Mouse (Mus musculus) forebrain, embryonic 15.5 days (tissue): Measurements from ENCODE around the gene Ddx28. TPM values are rescaled to one million over a fixed set of nuclear protein-coding genes. Genes with fewer than 3 reads are reported as not detected.
A peak's percentile ranks its signal among the peaks of the same experiment; 100 is the strongest.

Experiments
- ATAC-seq: fragments of 200-750 bp; cut with Nextera tagmentation; replicated peaks from 2 replicates; pipeline ENCODE4 v1.8.0; 2017; ENCODE audit warnings: mild to moderate bottlenecking, moderate TSS enrichment, moderate library complexity
- H3K27ac ChIP-seq: fragments of 300-500 bp; sonication (generic); replicated peaks from 2 replicates; pipeline ENCODE4 v1.5.1; 2015; ENCODE audit warnings: mild to moderate bottlenecking, inconsistent platforms
- H3K27me3 ChIP-seq: fragments of 300-500 bp; sonication (generic); 2 replicates; pipeline ENCODE4 v1.6.1; 2015; ENCODE audit warnings: inconsistent platforms
- H3K36me3 ChIP-seq: fragments of 300-500 bp; sonication (generic); 2 replicates; pipeline ENCODE4 v1.6.1; 2015; ENCODE audit warnings: mild to moderate bottlenecking, inconsistent platforms
- H3K4me1 ChIP-seq: fragments of 300-500 bp; sonication (generic); 2 replicates; pipeline ENCODE4 v1.6.1; 2015; ENCODE audit warnings: inconsistent platforms
- H3K4me2 ChIP-seq: fragments of 300-500 bp; sonication (generic); replicated peaks from 2 replicates; pipeline ENCODE4 v1.6.1; 2015; ENCODE audit warnings: mild to moderate bottlenecking, inconsistent platforms
- H3K4me3 ChIP-seq: fragments of 300-500 bp; sonication (generic); 2 replicates; pipeline ENCODE4 v1.5.1; 2015; ENCODE audit warnings: mild to moderate bottlenecking, inconsistent platforms
- H3K9ac ChIP-seq: fragments of 300-500 bp; sonication (generic); replicated peaks from 2 replicates; pipeline ENCODE4 v1.6.1; 2015; ENCODE audit warnings: mild to moderate bottlenecking, inconsistent platforms
- H3K9me3 ChIP-seq: fragments of 300-500 bp; sonication (generic); 2 replicates; pipeline ENCODE4 v1.6.1; 2016; ENCODE audit warnings: inconsistent platforms
- WGBS: fragments of 180-500 bp; shearing (Covaris S2); methylation state at CpG from one replicate; pipeline ENCODE4 v1.1.7; 2015; ENCODE audit warnings: mixed read lengths; 5-methylcytosine and 5-hydroxymethylcytosine counted together
- polyA plus RNA-seq: library from polyadenylated mRNA; unstranded; fragments of >200 nt; fragmentation: Nextera tagmentation; extraction: Ambion mirVana; gene quantifications from 2 replicates; pipeline ENCODE4 v1.2.1, GENCODE M21; 2015

The Ddx28 gene
- 22.4 and 23.0 TPM in 2 replicates for polyA plus RNA-seq

DNA sequence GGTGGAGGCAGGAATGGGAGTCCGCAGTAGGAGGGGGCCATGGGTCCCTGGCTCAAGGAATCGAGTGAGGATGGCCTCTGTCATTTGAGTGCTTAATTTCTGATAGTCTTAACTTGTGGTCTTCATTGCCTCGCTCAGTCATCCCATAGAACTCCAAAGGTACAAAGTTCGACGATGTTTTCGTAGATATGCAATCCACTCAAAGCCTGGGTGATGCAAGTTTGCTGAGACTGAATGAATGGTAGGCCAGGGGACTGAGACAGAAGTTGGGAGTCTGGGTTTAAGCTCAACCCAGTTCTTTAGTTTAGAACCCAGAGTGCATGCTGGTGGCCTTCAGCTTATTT lies at the start of gene Ddx28:
Gene Ddx28 (minus strand): TSS at position 240 of the 344 bp plus-strand sequence.
- Histone ChIP-seq H3K4me2 (peak within 1 kb of the TSS; percentile 81), H3K27ac (peak within 1 kb of the TSS; percentile 60), H3K9me3 (no peaks in the 10 kb centered on the region), H3K27me3 (no peaks in the 10 kb centered on the region), H3K9ac (peak within 1 kb of the TSS; percentile 78), H3K4me1 (peaks cover 20% of the 10 kb centered on the region), H3K36me3 (peaks cover 10% of the 10 kb centered on the region; the same call in 1 of the 2 replicates), H3K4me3 (peak within 1 kb of the TSS; percentile 76)
- no peak; the same call in 1 of the 2 replicates for ATAC-seq
- WGBS = 0% methylated on average over 6 of the region's 6 CpGs

DNA sequence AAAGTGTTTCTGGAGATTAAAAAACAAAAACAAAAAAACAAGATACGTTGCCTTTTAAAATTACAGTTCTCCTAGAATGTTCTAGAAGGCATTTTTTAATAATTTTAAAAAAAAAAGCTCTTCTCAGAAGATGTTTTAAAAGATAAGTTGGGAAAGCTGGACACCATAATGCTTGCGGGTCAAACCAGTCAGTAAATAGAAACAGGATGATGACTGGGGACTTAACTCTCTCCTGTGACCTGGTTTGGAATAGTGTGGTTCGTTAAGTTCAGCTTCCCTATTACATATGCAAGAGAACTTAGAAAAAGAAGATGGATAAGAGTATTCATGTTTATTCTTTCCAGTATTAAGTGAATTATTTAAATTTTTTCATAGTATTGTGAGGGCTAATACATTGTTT lies 48.8 kb upstream of the Ddx28 start:
- no peaks in the 10 kb centered on the region for H3K9me3 ChIP-seq
- H3K4me2 ChIP-seq = peak overlapping the region; percentile 69
- H3K4me3 ChIP-seq = peak overlapping the region; percentile 57
- ATAC-seq = no peak
- no peak overlapping the region for H3K27ac ChIP-seq
- H3K36me3 ChIP-seq = no peaks in the 10 kb centered on the region
- 6% methylated on average over 3 of the region's 3 CpGs for WGBS
- no peaks in the 10 kb centered on the region for H3K27me3 ChIP-seq
- peaks cover 25% of the 10 kb centered on the region for H3K4me1 ChIP-seq
- peak overlapping the region; percentile 59; the same call in 1 of the 2 replicates for H3K9ac ChIP-seq

GRCm38 (mm10) chr8:106059613-106060371 lies 48.1 kb upstream of the Ddx28 start:
- peak; percentile 86 for ATAC-seq
- H3K27me3 ChIP-seq = no peaks in the 10 kb centered on the region
- peak overlapping the region; percentile 91 for H3K27ac ChIP-seq
- no peaks in the 10 kb centered on the region; the same call in 1 of the 2 replicates for H3K36me3 ChIP-seq
- H3K4me1 ChIP-seq = peaks cover 25% of the 10 kb centered on the region
- WGBS = under 1% methylated on average over 83 of the region's 83 CpGs
- peak overlapping the region; percentile 57 for H3K4me3 ChIP-seq
- H3K9me3 ChIP-seq = no peaks in the 10 kb centered on the region
- H3K9ac ChIP-seq = peak overlapping the region; percentile 59
- peak overlapping the region; percentile 69 for H3K4me2 ChIP-seq

DNA sequence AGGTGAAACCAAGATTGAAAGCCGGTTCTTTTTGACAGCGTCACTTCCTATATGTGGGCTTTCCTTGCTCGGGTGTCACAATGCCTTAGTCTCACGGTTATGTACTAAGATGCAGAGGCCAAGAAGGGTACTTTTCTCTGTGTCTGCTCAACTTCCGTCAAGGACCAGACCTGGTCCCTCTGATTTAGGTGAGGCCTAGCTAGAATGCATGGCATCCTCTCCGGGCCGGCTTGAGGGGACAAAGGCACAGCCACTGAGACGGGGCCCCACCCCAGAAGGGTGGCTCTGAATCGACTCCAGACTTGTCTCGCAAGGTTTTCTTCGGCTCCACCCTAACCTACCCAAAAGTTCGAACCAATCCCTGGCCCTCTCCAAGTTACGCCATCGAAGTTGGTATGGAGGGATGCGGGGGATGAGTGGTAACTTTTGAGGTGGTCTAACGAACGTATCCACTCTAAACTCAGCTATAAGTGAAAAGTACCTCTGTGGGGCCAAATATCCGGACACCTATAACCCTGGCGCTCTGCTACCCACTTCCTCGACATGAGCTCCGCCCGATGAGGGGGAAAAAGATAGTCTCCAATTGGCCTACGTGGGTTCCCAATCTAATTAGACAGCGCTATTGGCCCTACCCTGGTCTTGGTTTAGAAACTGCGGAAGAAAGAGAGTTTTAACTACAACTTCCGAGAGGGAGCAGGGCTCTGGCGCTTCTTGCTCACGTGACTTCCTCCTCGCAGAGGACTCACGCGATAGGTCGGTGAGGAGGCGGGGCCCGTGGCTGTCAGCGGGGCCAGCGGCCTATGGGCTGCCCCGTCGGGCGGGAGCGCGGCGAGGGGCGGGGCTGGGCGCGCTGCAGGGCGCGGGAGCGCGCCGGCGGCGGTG lies 47.3 kb upstream of the Ddx28 start, which contains the start of gene Nfatc3:
Gene Nfatc3 (plus strand): TSS at position 110 of the 882 bp plus-strand sequence.
- peak within 1 kb of the TSS; percentile 81 for H3K4me2 ChIP-seq
- peak within 1 kb of the TSS; percentile 57 for H3K4me3 ChIP-seq
- 1% methylated on average over 52 of the region's 52 CpGs for WGBS
- H3K9me3 ChIP-seq = no peaks in the 10 kb centered on the region
- H3K27ac ChIP-seq = peak within 1 kb of the TSS; percentile 91
- H3K36me3 ChIP-seq = no peaks in the 10 kb centered on the region; the same call in 1 of the 2 replicates
- peak within 1 kb of the TSS; percentile 59 for H3K9ac ChIP-seq
- ATAC-seq = peak; percentile 98
- H3K4me1 ChIP-seq = peaks cover 25% of the 10 kb centered on the region
- H3K27me3 ChIP-seq = no peaks in the 10 kb centered on the region

- H3K9me3 ChIP-seq = no peaks in the 10 kb centered on the region
Observed at GRCm38 (mm10) chr8:106056455-106056982, 44.8 kb upstream of the Ddx28 start.

DNA sequence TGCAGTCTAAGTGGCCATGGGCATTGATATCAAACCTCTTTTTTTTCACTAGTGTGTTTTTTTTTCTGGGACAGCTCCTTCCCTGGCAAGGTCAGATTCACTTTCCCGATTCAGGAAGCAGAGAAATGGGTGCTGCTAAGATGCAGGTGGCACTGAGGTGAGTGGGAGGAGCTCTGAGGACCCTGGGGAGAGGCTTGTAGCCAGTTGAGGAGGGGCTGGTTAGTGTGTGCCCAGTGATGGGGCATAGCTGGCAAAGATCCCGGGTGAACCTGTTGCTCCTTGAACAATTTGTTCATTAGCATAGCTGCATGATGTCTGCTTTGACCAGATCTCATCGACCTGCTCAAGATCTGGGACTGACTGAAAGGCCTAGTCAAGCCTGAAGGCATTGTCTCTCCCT lies 43.4 kb upstream of the Ddx28 start:
- Histone ChIP-seq H3K36me3 (peaks cover 16% of the 10 kb centered on the region), H3K9me3 (no peaks in the 10 kb centered on the region), H3K27me3 (no peaks in the 10 kb centered on the region), H3K4me1 (peaks cover 7% of the 10 kb centered on the region), H3K4me3 (no peak overlapping the region), H3K9ac (no peak overlapping the region), H3K27ac (no peak overlapping the region), H3K4me2 (no peak overlapping the region)
- no peak for ATAC-seq
- 53% methylated on average over 3 of the region's 3 CpGs for WGBS

More at GRCm38 (mm10) chr8:106056455-106056982, 44.8 kb upstream of the Ddx28 start:
- H3K9ac ChIP-seq = no peak overlapping the region
- peaks cover 16% of the 10 kb centered on the region for H3K36me3 ChIP-seq
- no peak overlapping the region for H3K4me2 ChIP-seq
- WGBS = 90% methylated on average over 4 of the region's 4 CpGs
- H3K27ac ChIP-seq = no peak overlapping the region
- no peaks in the 10 kb centered on the region for H3K27me3 ChIP-seq
- no peak overlapping the region for H3K4me3 ChIP-seq
- no peak for ATAC-seq
- H3K4me1 ChIP-seq = peaks cover 20% of the 10 kb centered on the region

GRCm38 (mm10) chr8:106054190-106054811 lies 42.6 kb upstream of the Ddx28 start:
- H3K36me3 ChIP-seq = peaks cover 16% of the 10 kb centered on the region
- no peaks in the 10 kb centered on the region for H3K27me3 ChIP-seq
- no peak overlapping the region for H3K9ac ChIP-seq
- no peak for ATAC-seq
- no peak overlapping the region for H3K4me2 ChIP-seq
- no peak overlapping the region for H3K4me3 ChIP-seq
- H3K4me1 ChIP-seq = peaks cover 7% of the 10 kb centered on the region
- no peaks in the 10 kb centered on the region for H3K9me3 ChIP-seq
- H3K27ac ChIP-seq = no peak overlapping the region
- 80% methylated on average over 6 of the region's 6 CpGs for WGBS

GRCm38 (mm10) chr8:106052510-106053089 lies 40.9 kb upstream of the Ddx28 start:
- Histone ChIP-seq H3K36me3 (peaks cover 16% of the 10 kb centered on the region), H3K9ac (no peak overlapping the region), H3K4me3 (no peak overlapping the region), H3K9me3 (no peaks in the 10 kb centered on the region), H3K4me1 (no peaks in the 10 kb centered on the region), H3K4me2 (no peak overlapping the region), H3K27ac (no peak overlapping the region), H3K27me3 (no peaks in the 10 kb centered on the region)
- ATAC-seq = no peak
- WGBS = 91% methylated on average over 9 of the region's 9 CpGs

DNA sequence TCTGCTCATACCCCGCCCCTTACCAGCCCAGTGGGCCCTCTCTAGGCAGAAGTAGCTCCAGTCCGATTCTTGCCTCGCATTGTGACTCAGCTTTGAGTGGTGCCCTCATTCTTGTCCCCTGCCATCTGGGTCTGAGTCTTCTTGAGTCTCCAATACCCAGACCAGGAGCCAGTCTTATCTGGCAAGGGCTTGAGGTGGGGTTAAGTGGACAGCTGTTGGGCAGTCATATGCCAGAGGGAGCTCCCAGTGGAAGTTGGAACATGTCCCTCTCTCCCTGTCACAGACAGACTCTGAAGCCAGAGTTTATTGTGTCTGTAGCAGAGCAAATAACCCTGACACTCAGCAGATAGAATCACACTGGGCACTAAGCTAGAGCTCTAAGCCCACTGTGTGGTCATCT lies 39.4 kb upstream of the Ddx28 start:
- Histone ChIP-seq H3K4me3 (no peak overlapping the region), H3K27me3 (no peaks in the 10 kb centered on the region), H3K4me2 (no peak overlapping the region), H3K36me3 (peaks cover 20% of the 10 kb centered on the region), H3K27ac (no peak overlapping the region), H3K4me1 (no peaks in the 10 kb centered on the region), H3K9me3 (no peaks in the 10 kb centered on the region), H3K9ac (no peak overlapping the region)
- WGBS = 96% methylated on average over 3 of the region's 3 CpGs
- ATAC-seq = no peak

DNA sequence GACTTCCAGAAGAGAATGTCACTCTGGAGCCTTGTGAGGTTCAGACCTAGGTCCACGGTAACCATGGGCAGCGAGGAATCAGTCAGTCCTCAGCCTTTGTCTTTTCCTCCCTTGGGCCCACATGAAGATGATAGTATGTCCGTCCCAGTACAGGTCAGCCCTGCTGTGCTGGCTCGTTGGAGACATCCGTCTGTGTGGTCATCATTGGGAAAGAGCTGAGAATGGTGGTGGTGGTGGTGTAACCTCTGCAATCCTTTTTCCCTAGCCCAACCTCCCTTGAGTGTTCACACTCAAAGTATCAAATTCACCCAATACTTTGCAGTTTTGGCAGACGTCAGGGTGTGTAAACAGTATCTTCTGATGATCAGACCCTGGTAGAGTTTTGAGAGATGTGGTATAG lies 38.2 kb upstream of the Ddx28 start:
- Histone ChIP-seq H3K9ac (no peak overlapping the region), H3K4me3 (no peak overlapping the region), H3K4me2 (no peak overlapping the region), H3K36me3 (peaks cover 20% of the 10 kb centered on the region), H3K27me3 (no peaks in the 10 kb centered on the region), H3K9me3 (no peaks in the 10 kb centered on the region), H3K4me1 (no peaks in the 10 kb centered on the region), H3K27ac (no peak overlapping the region)
- 89% methylated on average over 6 of the region's 6 CpGs for WGBS
- ATAC-seq = no peak

GRCm38 (mm10) chr8:106047854-106048630 lies 36.4 kb upstream of the Ddx28 start:
- H3K9ac ChIP-seq = no peak overlapping the region
- no peaks in the 10 kb centered on the region for H3K4me1 ChIP-seq
- H3K9me3 ChIP-seq = no peaks in the 10 kb centered on the region
- no peak overlapping the region for H3K4me2 ChIP-seq
- no peak overlapping the region for H3K4me3 ChIP-seq
- WGBS = 90% methylated on average over 5 of the region's 5 CpGs
- peaks cover 12% of the 10 kb centered on the region; the same call in 1 of the 2 replicates for H3K36me3 ChIP-seq
- H3K27me3 ChIP-seq = no peaks in the 10 kb centered on the region
- no peak for ATAC-seq
- H3K27ac ChIP-seq = no peak overlapping the region
